Mouse (Mus musculus): Measurements from ENCODE around the gene Acp4. TPM values are rescaled to one million over a fixed set of nuclear protein-coding genes. Genes with fewer than 3 reads are reported as not detected.

The Acp4 gene
- polyA plus RNA-seq, 1 experiment from 2014 or later, result not detected

DNA sequence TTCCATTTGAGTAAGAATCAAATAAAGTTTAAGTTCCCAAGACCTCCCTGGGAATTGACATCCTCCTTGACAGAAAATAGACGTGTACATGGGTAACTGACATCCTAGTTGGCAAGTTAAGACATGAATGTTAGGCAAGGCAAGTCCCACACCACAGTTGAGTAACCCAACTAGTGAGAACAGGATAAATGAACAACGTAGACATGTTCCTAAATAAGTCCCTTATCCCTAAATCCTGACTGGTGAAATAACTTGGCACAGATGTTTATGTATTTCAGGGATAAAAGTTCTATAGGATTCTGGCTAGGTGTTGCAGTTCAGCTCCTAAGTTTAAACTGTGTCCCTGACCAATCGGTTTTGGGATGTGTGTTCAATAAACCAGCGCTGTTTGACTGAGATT is 33.8 kb upstream of the Acp4 start:
- Histone ChIP-seq H3K4me3 (ENCODE audit: low read depth, low read length) (no peak overlapping the region), H3K36me3 (ENCODE audit: control insufficient read depth, insufficient read depth) (no peaks in the 10 kb centered on the region), H3K4me2 (ENCODE audit: low read depth, low read length) (no peak overlapping the region), H3K27ac (ENCODE audit: low read length) (no peak overlapping the region), H3K9me3 (replicated peaks; ENCODE audit: control insufficient read depth, low read length) (no peaks in the 10 kb centered on the region), H3K4me1 (ENCODE audit: control insufficient read depth, low read depth, low read length) (no peaks in the 10 kb centered on the region), H3K9ac (ENCODE audit: low read depth, low read length) (no peak overlapping the region), H3K27me3 (ENCODE audit: control insufficient read depth, insufficient read depth, low read depth, low read length) (no peaks in the 10 kb centered on the region)
- WGBS (ENCODE audit: insufficient replicate concordance), result 49% methylated on average over 4 of the region's 4 CpGs
- no peak for ATAC-seq (ENCODE audit: low read depth)

DNA sequence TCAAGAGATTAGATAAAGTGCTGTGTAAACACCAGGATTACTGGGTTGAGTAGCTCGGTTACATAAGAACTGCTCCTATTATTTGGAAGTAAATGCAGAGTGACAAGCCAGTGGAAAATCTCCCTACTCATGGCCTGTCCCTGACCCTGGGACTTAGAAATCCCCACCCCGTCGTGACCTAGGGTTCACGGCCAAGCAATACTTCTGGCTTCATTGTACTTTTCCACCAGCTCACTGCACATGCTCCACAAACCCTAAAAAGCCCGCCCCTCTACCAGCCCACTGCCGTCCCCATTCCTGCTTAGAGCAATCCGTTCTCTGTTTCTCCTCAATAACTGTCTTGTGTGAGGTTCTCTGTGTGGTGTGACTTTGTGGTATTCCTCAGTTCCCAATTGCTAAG is 30.6 kb upstream of the Acp4 start:
- Histone ChIP-seq H3K27me3 (ENCODE audit: control insufficient read depth, insufficient read depth, low read depth, low read length) (no peaks in the 10 kb centered on the region), H3K36me3 (ENCODE audit: control insufficient read depth, insufficient read depth) (no peaks in the 10 kb centered on the region), H3K4me2 (ENCODE audit: low read depth, low read length) (no peak overlapping the region), H3K4me3 (ENCODE audit: low read depth, low read length) (no peak overlapping the region), H3K9me3 (replicated peaks; ENCODE audit: control insufficient read depth, low read length) (no peaks in the 10 kb centered on the region), H3K9ac (ENCODE audit: low read depth, low read length) (no peak overlapping the region), H3K27ac (ENCODE audit: low read length) (no peak overlapping the region), H3K4me1 (ENCODE audit: control insufficient read depth, low read depth, low read length) (no peaks in the 10 kb centered on the region)
- no peak for ATAC-seq (ENCODE audit: low read depth)
- WGBS (ENCODE audit: insufficient replicate concordance), result 44% methylated on average over 7 of the region's 7 CpGs

DNA sequence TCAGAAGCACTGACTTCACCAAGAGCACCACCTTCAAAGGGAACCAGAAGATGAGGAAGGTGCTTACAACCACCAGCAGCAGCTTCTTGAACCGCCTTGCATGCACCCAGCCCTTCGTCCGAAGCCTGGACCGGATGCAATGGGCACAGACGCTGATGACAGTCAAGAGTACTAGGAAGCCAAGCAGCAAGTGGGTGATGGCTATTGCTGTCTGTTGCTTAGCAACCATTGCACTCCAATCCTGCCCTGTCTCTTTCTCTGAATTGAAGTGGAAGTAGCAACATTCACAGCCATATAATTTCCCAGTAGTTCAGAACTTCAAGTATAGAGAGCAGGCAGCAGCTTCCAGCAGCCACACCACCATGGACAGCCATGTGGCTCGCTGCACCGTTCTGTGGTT is 24.4 kb upstream of the Acp4 start:
- H3K9ac ChIP-seq (ENCODE audit: low read depth, low read length), result no peak overlapping the region
- H3K27me3 ChIP-seq (ENCODE audit: control insufficient read depth, insufficient read depth, low read depth, low read length), result no peaks in the 10 kb centered on the region
- WGBS (ENCODE audit: insufficient replicate concordance), result 63% methylated on average over 7 of the region's 7 CpGs
- H3K4me2 ChIP-seq (ENCODE audit: low read depth, low read length), result no peak overlapping the region
- no peak overlapping the region for H3K4me3 ChIP-seq (ENCODE audit: low read depth, low read length)
- no peaks in the 10 kb centered on the region for H3K4me1 ChIP-seq (ENCODE audit: control insufficient read depth, low read depth, low read length)
- ATAC-seq (ENCODE audit: low read depth), result no peak
- H3K9me3 ChIP-seq (replicated peaks; ENCODE audit: control insufficient read depth, low read length), result no peaks in the 10 kb centered on the region
- H3K27ac ChIP-seq (ENCODE audit: low read length), result no peak overlapping the region
- no peaks in the 10 kb centered on the region for H3K36me3 ChIP-seq (ENCODE audit: control insufficient read depth, insufficient read depth)

GRCm38 (mm10) chr7:44280959-44281358 is 23.8 kb upstream of the Acp4 start:
- ATAC-seq (ENCODE audit: low read depth), result no peak
- H3K27me3 ChIP-seq (ENCODE audit: control insufficient read depth, insufficient read depth, low read depth, low read length), result no peaks in the 10 kb centered on the region
- H3K9me3 ChIP-seq (replicated peaks; ENCODE audit: control insufficient read depth, low read length), result no peaks in the 10 kb centered on the region
- 12% methylated on average over 1 of the region's 1 CpGs for WGBS (ENCODE audit: insufficient replicate concordance)
- H3K4me3 ChIP-seq (ENCODE audit: low read depth, low read length), result no peak overlapping the region
- no peaks in the 10 kb centered on the region for H3K36me3 ChIP-seq (ENCODE audit: control insufficient read depth, insufficient read depth)
- H3K9ac ChIP-seq (ENCODE audit: low read depth, low read length), result no peak overlapping the region
- H3K4me2 ChIP-seq (ENCODE audit: low read depth, low read length), result no peak overlapping the region
- H3K4me1 ChIP-seq (ENCODE audit: control insufficient read depth, low read depth, low read length), result no peaks in the 10 kb centered on the region
- H3K27ac ChIP-seq (ENCODE audit: low read length), result no peak overlapping the region

DNA sequence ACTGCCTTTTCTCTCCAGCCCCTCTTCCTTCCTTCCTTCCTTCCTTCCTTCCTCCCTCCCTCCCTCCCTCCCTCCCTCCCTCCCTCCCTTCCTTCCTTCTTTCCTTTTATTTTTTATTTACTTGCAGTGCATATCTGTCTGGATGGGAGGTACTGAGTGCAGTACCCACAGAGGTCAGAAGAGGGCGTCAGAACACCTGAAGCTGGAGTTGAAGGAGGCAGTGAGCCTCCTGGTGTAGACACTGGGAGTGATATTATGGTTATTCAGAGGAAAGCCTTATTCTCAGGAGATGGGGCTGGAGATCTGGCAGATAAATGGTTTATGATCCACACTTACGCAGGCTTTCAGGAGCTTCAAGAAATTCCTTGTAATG is 20.1 kb upstream of the Acp4 start:
- Histone ChIP-seq H3K9me3 (replicated peaks; ENCODE audit: control insufficient read depth, low read length) (no peaks in the 10 kb centered on the region), H3K27me3 (ENCODE audit: control insufficient read depth, insufficient read depth, low read depth, low read length) (no peaks in the 10 kb centered on the region), H3K4me1 (ENCODE audit: control insufficient read depth, low read depth, low read length) (no peaks in the 10 kb centered on the region), H3K36me3 (ENCODE audit: control insufficient read depth, insufficient read depth) (no peaks in the 10 kb centered on the region), H3K4me2 (ENCODE audit: low read depth, low read length) (no peak overlapping the region), H3K27ac (ENCODE audit: low read length) (no peak overlapping the region), H3K4me3 (ENCODE audit: low read depth, low read length) (no peak overlapping the region), H3K9ac (ENCODE audit: low read depth, low read length) (no peak overlapping the region)
- WGBS (ENCODE audit: insufficient replicate concordance), result 40% methylated on average over 2 of the region's 2 CpGs
- ATAC-seq (ENCODE audit: low read depth), result no peak

DNA sequence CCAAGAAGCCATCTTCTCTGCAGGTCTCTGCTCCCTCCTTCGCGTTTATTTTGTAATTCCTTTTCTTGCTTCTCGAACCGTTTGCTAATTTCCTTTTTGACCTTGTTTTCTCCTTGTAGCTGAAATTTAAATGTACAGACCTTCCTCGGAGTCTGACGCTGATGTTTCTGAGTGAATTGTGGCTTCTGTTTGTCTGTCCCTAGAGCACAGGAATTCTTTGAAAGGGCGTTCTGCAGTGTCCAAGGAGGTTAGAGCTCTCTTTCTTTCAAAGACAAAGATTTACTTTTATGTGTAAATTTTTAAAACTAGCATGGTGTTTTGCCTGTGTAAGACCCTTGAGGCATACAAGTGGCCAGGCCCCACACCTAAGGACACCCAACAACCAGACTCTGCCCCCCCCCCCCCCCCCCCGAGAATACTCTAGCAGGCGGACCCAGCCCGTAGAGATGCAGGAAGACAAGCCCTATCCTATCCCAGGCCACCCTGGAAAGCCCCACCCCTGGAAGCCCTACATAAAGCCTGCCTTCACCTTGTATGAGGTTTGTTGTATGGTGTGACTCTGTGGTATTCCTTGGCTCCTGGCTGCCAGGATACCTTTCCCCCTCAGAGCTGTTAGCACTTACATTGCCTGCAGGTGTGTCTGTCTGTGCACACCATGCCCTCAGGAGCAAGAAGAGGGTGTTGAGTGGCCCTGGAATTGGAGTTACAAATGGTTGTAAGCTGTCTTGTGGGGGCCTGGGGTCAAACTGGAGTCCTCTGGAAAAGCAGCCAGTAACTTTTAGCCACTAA is 19.5 kb upstream of the Acp4 start:
- Histone ChIP-seq H3K27ac (ENCODE audit: low read length) (no peak overlapping the region), H3K4me3 (ENCODE audit: low read depth, low read length) (no peak overlapping the region), H3K9ac (ENCODE audit: low read depth, low read length) (no peak overlapping the region), H3K9me3 (replicated peaks; ENCODE audit: control insufficient read depth, low read length) (no peaks in the 10 kb centered on the region), H3K4me2 (ENCODE audit: low read depth, low read length) (no peak overlapping the region), H3K36me3 (ENCODE audit: control insufficient read depth, insufficient read depth) (no peaks in the 10 kb centered on the region), H3K27me3 (ENCODE audit: control insufficient read depth, insufficient read depth, low read depth, low read length) (no peaks in the 10 kb centered on the region), H3K4me1 (ENCODE audit: control insufficient read depth, low read depth, low read length) (no peaks in the 10 kb centered on the region)
- ATAC-seq (ENCODE audit: low read depth), result no peak
- 42% methylated on average over 10 of the region's 10 CpGs for WGBS (ENCODE audit: insufficient replicate concordance)

GRCm38 (mm10) chr7:44275546-44275945 is 18.4 kb upstream of the Acp4 start:
- no peak overlapping the region for H3K4me2 ChIP-seq (ENCODE audit: low read depth, low read length)
- no peaks in the 10 kb centered on the region for H3K27me3 ChIP-seq (ENCODE audit: control insufficient read depth, insufficient read depth, low read depth, low read length)
- no peak overlapping the region for H3K27ac ChIP-seq (ENCODE audit: low read length)
- H3K9ac ChIP-seq (ENCODE audit: low read depth, low read length), result no peak overlapping the region
- no peak overlapping the region for H3K4me3 ChIP-seq (ENCODE audit: low read depth, low read length)
- H3K4me1 ChIP-seq (ENCODE audit: control insufficient read depth, low read depth, low read length), result no peaks in the 10 kb centered on the region
- WGBS (ENCODE audit: insufficient replicate concordance), result 63% methylated on average over 3 of the region's 3 CpGs
- ATAC-seq (ENCODE audit: low read depth), result no peak
- no peaks in the 10 kb centered on the region for H3K9me3 ChIP-seq (replicated peaks; ENCODE audit: control insufficient read depth, low read length)
- H3K36me3 ChIP-seq (ENCODE audit: control insufficient read depth, insufficient read depth), result no peaks in the 10 kb centered on the region

DNA sequence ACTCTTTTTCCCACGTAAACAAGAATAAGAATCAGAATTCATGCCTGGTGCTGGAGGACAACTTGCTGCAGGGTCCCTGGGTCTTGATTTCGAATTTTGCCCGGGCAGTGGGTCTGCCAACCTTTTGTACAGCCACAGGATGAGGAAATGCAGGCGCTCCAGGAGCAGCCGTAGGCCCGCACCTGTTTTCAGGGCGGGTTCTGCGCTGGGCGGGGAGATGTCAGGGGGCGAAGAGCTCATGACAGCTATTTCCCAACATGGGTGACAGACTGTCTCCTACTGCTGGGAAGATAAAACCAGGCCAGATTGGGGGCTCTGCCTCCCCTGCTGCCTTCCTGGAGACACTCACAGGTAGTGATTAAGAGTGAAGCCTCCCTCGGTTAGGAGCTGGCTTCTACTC is 16.9 kb upstream of the Acp4 start:
- no peak overlapping the region for H3K9ac ChIP-seq (ENCODE audit: low read depth, low read length)
- H3K9me3 ChIP-seq (replicated peaks; ENCODE audit: control insufficient read depth, low read length), result no peaks in the 10 kb centered on the region
- ATAC-seq (ENCODE audit: low read depth), result no peak
- H3K4me2 ChIP-seq (ENCODE audit: low read depth, low read length), result no peak overlapping the region
- no peaks in the 10 kb centered on the region for H3K4me1 ChIP-seq (ENCODE audit: control insufficient read depth, low read depth, low read length)
- H3K27ac ChIP-seq (ENCODE audit: low read length), result no peak overlapping the region
- no peak overlapping the region for H3K4me3 ChIP-seq (ENCODE audit: low read depth, low read length)
- WGBS (ENCODE audit: insufficient replicate concordance), result 48% methylated on average over 11 of the region's 11 CpGs
- H3K27me3 ChIP-seq (ENCODE audit: control insufficient read depth, insufficient read depth, low read depth, low read length), result no peaks in the 10 kb centered on the region
- H3K36me3 ChIP-seq (ENCODE audit: control insufficient read depth, insufficient read depth), result no peaks in the 10 kb centered on the region

DNA sequence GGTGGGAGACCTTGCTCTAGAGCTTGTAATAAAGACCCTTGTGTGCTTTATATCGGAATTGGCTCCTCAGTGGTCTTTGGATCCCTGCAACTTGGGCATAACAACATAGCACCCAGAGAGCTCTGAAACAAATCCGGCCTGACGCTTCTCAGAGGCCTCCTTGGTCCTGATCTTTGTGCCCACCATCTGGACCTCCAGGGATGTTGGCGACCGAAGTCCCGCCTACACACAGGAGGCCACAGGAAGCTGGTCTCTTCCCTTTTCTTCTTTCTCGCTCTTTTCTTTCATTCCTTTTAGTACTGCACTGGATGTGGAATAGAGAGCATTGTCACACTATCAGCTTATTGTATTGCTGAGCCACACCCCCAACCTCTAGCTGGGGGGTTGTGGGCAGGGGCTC is 16.3 kb upstream of the Acp4 start:
- no peak for ATAC-seq (ENCODE audit: low read depth)
- H3K9ac ChIP-seq (ENCODE audit: low read depth, low read length), result no peak overlapping the region

More for the DNA sequence above, 16.3 kb upstream of the Acp4 start:
- H3K4me1 ChIP-seq (ENCODE audit: control insufficient read depth, low read depth, low read length), result no peaks in the 10 kb centered on the region
- no peaks in the 10 kb centered on the region for H3K9me3 ChIP-seq (replicated peaks; ENCODE audit: control insufficient read depth, low read length)
- no peak overlapping the region for H3K27ac ChIP-seq (ENCODE audit: low read length)
- WGBS (ENCODE audit: insufficient replicate concordance), result 58% methylated on average over 7 of the region's 7 CpGs
- no peak overlapping the region for H3K4me2 ChIP-seq (ENCODE audit: low read depth, low read length)
- H3K36me3 ChIP-seq (ENCODE audit: control insufficient read depth, insufficient read depth), result no peaks in the 10 kb centered on the region
- H3K27me3 ChIP-seq (ENCODE audit: control insufficient read depth, insufficient read depth, low read depth, low read length), result no peaks in the 10 kb centered on the region
- no peak overlapping the region for H3K4me3 ChIP-seq (ENCODE audit: low read depth, low read length)
